Mouse (Mus musculus): Measurements from ENCODE around the gene Ahnak2.
"Not testable (repeated sequence)": the region's sequence is repeated elsewhere in the genome, so short reads cannot be mapped to it uniquely, and the experiment has no call there.

Gene Ahnak2

GRCm38 (mm10) chr12:112801864-112802846 is at the start of gene Ahnak2:
Gene Ahnak2, minus strand, starts transcription at chr12:112802657.
- no peak for DNase-seq (ENCODE audit: low spot score in 2 of 2)

- DNase-seq (ENCODE audit: low spot score in 2 of 2): no peak
These were observed 48.7 kb upstream of the Ahnak2 start for GRCm38 (mm10) chr12:112851116-112851515.

- no peak for DNase-seq (ENCODE audit: low spot score in 2 of 2)
These were observed 47.9 kb upstream of the Ahnak2 start for GRCm38 (mm10) chr12:112850344-112850743.

- DNase-seq (ENCODE audit: low spot score in 2 of 2): no peak
These were observed 47.0 kb upstream of the Ahnak2 start for GRCm38 (mm10) chr12:112849235-112850022.

GRCm38 (mm10) chr12:112847880-112848279 is 45.4 kb upstream of the Ahnak2 start:
- DNase-seq (ENCODE audit: low spot score in 2 of 2): no peak

- peak; percentile 68 to 89 for DNase-seq (ENCODE audit: low spot score in 2 of 2)
These were observed 41.3 kb upstream of the Ahnak2 start for GRCm38 (mm10) chr12:112843803-112844202.

GRCm38 (mm10) chr12:112842128-112842527 is 39.7 kb upstream of the Ahnak2 start:
- DNase-seq (ENCODE audit: low spot score in 2 of 2): not testable (repeated sequence)

- not testable (repeated sequence) for DNase-seq (ENCODE audit: low spot score in 2 of 2)
These were observed 39.0 kb upstream of the Ahnak2 start for GRCm38 (mm10) chr12:112841338-112841892.

- no peak for DNase-seq (ENCODE audit: low spot score in 2 of 2)
These were observed 38.0 kb upstream of the Ahnak2 start for GRCm38 (mm10) chr12:112840209-112841086.

GRCm38 (mm10) chr12:112835046-112835445 is 32.6 kb upstream of the Ahnak2 start:
- no peak for DNase-seq (ENCODE audit: low spot score in 2 of 2)

- no peak for DNase-seq (ENCODE audit: low spot score in 2 of 2)
These were observed 31.1 kb upstream of the Ahnak2 start for GRCm38 (mm10) chr12:112833527-112833926.

- DNase-seq (ENCODE audit: low spot score in 2 of 2): no peak
These were observed 30.0 kb upstream of the Ahnak2 start for GRCm38 (mm10) chr12:112832411-112832810.

- no peak for DNase-seq (ENCODE audit: low spot score in 2 of 2)
These were observed 28.1 kb upstream of the Ahnak2 start for GRCm38 (mm10) chr12:112830570-112830969.

- no peak for DNase-seq (ENCODE audit: low spot score in 2 of 2)
These were observed 27.7 kb upstream of the Ahnak2 start for GRCm38 (mm10) chr12:112830141-112830540.

- peak; percentile 97 to 99 for DNase-seq (ENCODE audit: low spot score in 2 of 2)
These were observed 26.9 kb upstream of the Ahnak2 start, which contains the start of gene Cdca4 for GRCm38 (mm10) chr12:112829244-112829864. Gene Cdca4, minus strand, starts transcription at chr12:112829423.

- peak in 1 of 2 experiments; percentile 71 for DNase-seq (ENCODE audit: low spot score in 2 of 2)
These were observed 26.2 kb upstream of the Ahnak2 start for GRCm38 (mm10) chr12:112828501-112829243.

- no peak for DNase-seq (ENCODE audit: low spot score in 2 of 2)
These were observed 23.4 kb upstream of the Ahnak2 start for GRCm38 (mm10) chr12:112825901-112826300.

GRCm38 (mm10) chr12:112823221-112823620 is 20.8 kb upstream of the Ahnak2 start:
- no peak for DNase-seq (ENCODE audit: low spot score in 2 of 2)

- no peak for DNase-seq (ENCODE audit: low spot score in 2 of 2)
These were observed 20.2 kb upstream of the Ahnak2 start for GRCm38 (mm10) chr12:112822676-112823075.

GRCm38 (mm10) chr12:112821974-112822373 is 19.5 kb upstream of the Ahnak2 start:
- DNase-seq (ENCODE audit: low spot score in 2 of 2): no peak

Measured in urinary bladder, postnatal 4 days (tissue).